Mouse (Mus musculus): ENCODE results near the gene Wipi1.

Wipi1 gene

GRCm38 (mm10) chr11:109620356-109620755 is 8.6 kb upstream of the Wipi1 start:
- no peak for DNase-seq (ENCODE audit: low spot score in 2 of 2)

DNA sequence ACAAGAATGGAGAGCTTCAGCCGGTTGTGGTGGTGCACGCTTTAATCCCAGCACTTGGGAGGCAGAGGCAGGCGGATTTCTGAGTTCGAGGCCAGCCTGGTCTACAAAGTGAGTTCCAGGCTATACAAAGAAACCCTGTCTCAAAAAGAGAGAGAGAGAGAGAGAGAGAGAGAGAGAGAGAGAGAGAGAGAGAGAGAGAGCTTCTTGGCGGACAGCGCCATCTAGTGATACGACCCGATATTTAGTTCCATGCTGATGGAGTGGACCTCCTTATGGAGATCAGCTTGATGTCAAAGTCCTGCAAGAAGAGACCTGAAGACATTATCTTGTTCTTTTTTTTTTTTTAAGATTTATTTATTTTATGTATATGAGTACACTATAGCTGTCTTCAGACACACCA is 7.3 kb upstream of the Wipi1 start:
- peak in 1 of 2 experiments; percentile 57 for DNase-seq (ENCODE audit: low spot score in 2 of 2)

DNA sequence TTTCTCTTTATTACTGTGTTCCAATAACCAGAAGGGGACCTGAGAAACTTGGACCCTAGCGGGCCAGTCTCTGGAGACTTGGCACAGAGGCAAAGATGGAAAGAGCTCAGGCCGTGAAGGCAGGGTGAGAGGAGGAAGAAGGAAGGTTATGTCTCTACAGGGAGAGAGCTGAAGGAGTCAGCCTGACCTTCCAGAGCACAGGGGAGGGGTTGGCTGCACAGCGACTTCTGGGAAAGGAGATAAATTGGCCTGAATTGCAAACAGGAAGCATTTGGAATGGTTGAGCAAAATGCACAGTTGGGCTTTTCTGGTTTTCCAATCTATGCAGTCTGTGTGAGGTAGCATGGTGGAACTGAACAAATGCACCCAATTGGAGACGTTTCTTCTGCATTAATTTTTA is 5.0 kb upstream of the Wipi1 start:
- DNase-seq (ENCODE audit: low spot score in 2 of 2): no peak

- DNase-seq (ENCODE audit: low spot score in 2 of 2): no peak
Observed at GRCm38 (mm10) chr11:109616352-109616751, 4.6 kb upstream of the Wipi1 start.

DNA sequence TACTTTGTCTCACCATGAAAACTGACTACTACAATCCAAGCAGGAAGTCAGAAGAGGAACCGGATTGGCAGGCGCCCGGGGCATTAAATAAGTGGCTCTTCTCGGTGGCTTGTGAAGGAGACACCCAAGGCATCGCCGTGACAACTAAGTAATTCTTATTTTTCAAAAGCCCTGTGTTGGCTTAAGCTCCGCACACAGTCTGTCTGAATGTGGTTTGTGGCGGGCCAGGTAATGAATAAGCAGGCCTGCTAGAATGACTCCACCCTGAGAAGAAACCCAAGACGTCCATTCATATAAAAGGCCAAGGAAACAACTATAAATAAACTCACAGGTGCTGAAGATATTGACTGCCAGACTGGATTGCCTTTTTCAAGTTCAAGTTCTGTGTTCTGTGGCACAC is 3.5 kb upstream of the Wipi1 start:
- no peak for DNase-seq (ENCODE audit: low spot score in 2 of 2)

DNA sequence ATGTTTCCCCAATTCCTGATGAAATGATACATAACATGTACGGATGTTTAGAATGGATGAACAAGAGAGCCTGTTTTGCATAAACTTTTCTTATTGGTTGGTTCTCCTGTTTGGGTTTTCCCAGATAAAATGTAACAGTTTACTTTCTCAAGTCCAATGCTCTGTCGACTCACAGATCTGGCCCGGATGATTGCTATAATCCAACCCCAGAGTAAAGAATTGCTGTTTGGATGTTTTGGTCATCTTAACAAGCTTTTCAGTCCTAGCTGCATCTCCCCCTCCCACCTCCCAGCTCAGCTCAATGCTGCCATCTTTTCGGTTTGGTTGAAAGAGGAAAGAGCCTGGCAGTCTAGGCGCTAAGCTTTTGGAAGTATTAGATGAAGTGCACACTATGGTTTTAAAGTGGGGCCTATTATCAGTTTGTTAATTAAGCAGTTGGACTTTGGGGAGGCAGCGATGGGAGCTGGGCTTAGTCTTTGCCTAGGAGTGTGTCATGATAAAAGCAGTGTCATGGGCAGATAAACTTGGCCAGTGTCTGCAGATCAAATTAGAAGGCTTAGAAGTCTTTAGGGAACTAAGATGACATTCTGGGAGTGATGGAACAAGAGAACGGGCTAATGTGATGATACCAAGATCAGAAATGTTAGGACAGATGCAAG is 1.2 kb upstream of the Wipi1 start:
- DNase-seq (ENCODE audit: low spot score in 2 of 2): no peak

- no peak for DNase-seq (ENCODE audit: low spot score in 2 of 2)
Observed at GRCm38 (mm10) chr11:109610795-109611302, 918 bp downstream of the Wipi1 start.

DNA sequence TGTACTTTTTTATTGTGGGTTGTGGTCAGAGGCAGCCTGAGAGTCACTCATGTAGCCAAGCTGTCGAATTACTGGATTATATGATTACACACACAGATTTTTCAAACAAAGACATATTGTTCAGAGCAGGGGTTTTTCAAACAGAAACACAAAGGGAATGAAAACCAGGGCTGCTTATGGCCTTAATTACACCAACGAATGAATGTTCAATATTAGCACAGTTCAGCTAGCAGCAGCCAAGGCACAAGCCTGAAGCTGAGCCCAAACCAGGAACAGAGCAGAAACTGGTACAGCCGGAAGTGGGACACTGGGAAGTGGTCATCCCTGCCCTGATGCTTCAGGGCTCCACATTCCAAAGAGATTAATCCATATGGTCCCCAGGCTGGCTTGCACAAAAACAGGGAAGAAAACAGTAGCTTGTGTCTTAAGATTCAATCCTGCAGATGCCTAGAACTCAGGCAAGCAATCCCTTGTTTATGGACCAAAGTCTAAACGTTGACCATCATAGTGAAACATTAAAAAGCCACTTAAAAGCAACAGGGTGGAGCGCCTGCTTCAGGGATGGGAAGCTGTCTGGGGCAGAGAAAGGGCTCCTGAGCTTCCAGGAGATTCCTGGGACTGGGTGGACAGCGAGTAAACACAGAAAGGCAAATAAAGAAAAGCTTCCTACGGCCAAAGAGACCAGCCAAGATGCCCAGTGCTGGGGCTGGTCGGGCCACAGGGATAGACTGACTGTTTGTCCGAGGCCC is 1.5 kb downstream of the Wipi1 start:
- no peak for DNase-seq (ENCODE audit: low spot score in 2 of 2)

DNA sequence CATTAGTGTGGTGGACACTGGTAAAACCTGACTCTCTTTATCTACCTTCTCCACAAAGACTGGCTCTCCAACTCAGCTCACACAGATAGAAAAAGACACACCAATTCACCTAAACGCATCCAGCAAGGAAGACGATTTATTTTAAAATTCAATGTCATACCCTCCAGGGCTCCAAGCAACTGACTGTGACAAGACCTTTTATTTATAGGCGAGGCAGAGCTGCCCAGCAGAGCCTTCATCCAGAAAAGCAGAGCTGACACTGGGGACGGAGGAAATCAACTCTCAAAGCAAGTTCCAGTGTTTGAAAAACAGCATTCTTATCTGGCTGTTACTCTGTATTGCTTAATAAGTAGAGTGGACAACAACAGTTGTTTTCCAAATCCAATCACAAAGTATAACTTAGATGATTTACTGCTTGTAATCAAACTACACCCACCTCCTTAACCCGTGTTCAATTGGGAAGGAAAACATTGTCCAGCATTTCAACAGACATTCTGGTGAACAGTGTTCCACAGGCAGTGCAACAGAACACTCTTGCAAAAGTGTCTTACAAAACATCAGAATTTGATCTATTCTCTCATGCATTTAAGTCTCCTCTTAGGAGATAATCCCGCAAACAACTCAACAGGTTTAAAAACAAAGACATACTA is 2.7 kb downstream of the Wipi1 start:
- no peak for DNase-seq (ENCODE audit: low spot score in 2 of 2)

GRCm38 (mm10) chr11:109607600-109607999 is 4.2 kb downstream of the Wipi1 start:
- DNase-seq (ENCODE audit: low spot score in 2 of 2): no peak

DNA sequence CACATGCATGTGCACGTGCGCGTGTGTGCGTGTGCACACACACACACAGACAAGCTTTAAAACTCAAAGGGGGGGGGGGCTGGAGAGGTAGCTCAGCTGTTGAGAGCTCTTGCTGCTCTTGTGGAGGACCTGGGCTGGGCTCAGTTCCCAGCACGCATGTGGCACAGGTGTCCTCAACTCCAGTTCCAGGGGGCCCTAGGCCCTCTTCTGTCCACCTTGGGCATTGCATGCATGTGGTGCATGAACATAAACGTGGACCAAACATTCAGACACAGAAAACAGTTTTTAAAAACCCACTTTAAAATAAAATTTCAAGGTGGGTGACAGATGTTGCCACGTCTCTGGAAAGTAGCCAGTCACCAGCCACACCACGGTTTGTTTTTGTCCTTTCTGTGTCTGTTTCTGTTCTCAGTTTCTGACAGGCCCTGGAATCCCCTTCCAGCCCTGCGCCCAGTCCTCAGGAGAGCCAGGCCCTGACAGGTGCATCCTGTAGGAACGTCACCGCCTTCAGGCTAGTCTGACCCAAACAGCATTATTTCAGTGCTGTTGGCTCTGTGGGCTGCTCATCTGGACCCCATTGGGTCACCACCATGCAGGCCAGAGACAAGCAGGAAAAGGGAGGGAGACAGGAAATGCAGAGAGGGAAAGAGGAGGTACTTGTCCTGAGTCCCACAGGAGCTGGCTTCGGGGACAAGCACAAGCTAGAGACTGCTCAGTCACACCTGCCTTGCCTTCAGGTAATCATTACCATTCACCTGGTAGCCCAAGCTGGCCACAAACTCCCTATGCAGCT is 12.8 kb downstream of the Wipi1 start:
- no peak for DNase-seq (ENCODE audit: low spot score in 2 of 2)

DNA sequence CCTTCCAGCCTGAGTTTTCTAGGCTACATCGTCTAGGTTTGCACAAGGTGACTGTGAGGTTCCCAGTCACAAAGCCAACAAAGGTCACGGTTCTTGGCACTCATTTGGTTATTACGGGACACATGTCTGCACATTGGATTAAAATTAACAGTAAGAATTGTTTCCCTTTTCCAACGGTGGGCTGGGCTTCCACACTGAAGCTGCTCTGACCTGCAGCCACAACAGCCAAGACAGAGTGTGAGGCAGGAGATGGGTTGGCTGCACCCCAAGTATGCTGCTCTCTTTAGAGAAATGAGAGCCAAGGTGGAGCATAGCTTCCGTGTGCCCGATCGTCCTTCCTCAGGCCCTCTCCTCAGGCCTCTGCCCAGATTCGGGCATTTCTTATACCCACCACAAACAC is 17.0 kb downstream of the Wipi1 start:
- DNase-seq (ENCODE audit: low spot score in 2 of 2): no peak

- no peak for DNase-seq (ENCODE audit: low spot score in 2 of 2)
Observed at GRCm38 (mm10) chr11:109593200-109593981, 18.4 kb downstream of the Wipi1 start.

DNA sequence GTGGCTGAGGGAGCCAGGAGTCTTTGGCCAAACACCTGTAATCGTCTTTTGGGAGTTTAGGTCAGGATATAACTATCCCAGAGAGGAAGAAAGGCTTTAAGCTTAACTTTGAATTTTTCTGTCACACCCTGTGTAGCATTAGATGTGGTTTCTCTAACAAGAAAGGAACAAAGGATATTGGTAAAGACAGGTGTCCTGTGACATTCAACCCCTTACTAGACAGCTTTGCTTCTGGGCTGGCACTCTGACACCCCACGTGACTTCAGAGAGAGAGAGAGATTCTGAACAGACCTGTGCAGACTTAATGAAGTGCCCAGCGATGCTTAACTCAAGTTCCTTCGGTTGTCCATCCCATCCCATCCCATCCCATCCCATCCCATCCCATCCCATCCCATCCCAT is 20.3 kb downstream of the Wipi1 start:
- DNase-seq (ENCODE audit: low spot score in 2 of 2): no peak

GRCm38 (mm10) chr11:109590012-109590411 is 21.8 kb downstream of the Wipi1 start:
- DNase-seq (ENCODE audit: low spot score in 2 of 2): no peak

DNA sequence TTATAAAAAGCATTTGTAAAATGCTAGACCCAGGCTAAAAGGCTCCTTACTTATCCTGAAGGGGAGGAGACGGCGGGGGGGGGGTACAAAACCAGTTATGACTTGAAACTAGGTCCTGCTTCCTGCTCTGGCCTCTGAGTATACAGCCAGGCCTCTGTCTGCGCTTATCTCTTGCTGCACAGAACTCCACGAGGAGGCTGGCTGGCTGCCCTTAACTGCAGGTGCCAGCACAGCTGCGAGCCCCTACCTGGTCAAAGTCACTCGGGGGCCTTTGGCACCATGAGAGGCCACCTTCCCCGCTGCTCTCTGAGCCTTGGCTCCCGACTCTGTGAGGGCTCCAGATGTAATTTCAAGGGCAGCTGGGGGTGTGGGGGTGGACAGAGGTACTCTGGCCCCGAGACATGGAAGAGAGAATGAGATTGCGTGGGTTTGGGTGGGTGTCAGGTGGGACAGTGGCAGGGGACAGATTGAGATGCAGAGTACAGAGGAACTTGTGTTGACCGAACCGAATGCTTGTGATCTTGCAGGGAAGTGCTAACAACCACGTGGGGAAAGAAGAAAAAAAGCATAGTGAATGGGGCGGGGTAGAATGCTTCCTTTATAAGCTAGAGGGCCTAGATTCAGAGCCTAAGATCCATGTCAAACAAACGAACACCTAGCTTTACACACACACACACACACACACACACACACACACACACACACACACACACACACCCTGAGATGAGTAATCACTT is 24.0 kb downstream of the Wipi1 start:
- peak in 1 of 2 experiments; percentile 40 for DNase-seq (ENCODE audit: low spot score in 2 of 2)

- DNase-seq (ENCODE audit: low spot score in 2 of 2): no peak
Observed at GRCm38 (mm10) chr11:109587019-109587418, 24.7 kb downstream of the Wipi1 start.

GRCm38 (mm10) chr11:109586424-109586823 is 25.3 kb downstream of the Wipi1 start:
- DNase-seq (ENCODE audit: low spot score in 2 of 2): no peak

DNA sequence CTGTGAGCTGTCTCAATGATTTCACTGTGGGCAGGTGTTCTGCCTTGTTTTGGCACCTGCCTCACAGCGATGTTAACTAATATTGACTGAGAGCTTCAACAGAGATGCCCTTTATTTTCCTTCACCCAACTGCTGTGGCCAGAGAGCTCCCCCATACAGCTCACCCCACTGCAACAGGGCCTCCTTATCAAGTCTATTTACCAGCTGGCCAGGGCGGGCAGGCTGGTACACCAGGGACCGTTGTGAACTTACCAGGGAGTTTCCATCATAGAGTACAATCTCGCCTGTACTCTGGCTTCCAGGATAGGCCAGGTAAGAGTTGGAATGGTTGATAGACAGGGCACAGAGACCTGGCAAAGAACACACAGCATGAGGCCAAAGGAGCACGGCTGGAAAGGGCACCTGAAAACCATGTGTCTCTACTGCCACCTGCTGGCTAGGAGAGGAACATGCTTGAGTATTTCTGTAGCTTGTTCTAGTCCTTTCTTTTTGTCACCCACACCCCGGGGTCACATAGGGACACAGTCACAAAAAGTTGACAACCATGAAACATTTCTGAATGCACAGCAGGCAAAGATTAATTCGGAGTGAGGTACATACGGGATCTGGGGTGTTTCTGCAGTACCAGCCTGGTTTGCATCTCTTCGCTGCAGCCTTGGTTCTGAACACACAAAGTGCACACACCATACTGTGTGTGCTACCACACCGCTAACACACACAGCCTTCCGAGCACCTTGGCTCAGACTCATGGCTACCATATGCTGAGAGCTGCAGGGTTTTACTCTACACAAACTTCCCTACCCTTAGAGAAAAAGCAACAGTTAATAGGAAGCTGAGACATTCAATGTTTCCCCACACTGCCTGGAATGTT is 26.7 kb downstream of the Wipi1 start:
- DNase-seq (ENCODE audit: low spot score in 2 of 2): peak; percentile 58 to 69

Measured in urinary bladder, postnatal 36 days (tissue).